Mouse (Mus musculus) forebrain, embryonic 13.5 days (tissue): ENCODE results near the gene Pop5. TPM values are rescaled to one million over a fixed set of nuclear protein-coding genes. Genes with fewer than 3 reads are reported as not detected.

Experiments used
- ATAC-seq: fragments of 200-750 bp; cut with Nextera tagmentation; 2 replicates; pipeline ENCODE4 v1.8.0; 2017
- H3K27ac ChIP-seq: fragments of 300-500 bp; sonication (generic); 2 replicates; pipeline ENCODE4 v1.5.1; 2015; ENCODE audit warnings: inconsistent platforms, mild to moderate bottlenecking, moderate library complexity
- H3K27me3 ChIP-seq: fragments of 300-500 bp; sonication (generic); 2 replicates; pipeline ENCODE4 v1.6.1; 2015; ENCODE audit warnings: mild to moderate bottlenecking, inconsistent platforms
- H3K36me3 ChIP-seq: fragments of 300-500 bp; sonication (generic); 2 replicates; pipeline ENCODE4 v1.6.1; 2015; ENCODE audit warnings: mild to moderate bottlenecking, inconsistent platforms; ENCODE audit not compliant: poor library complexity, severe bottlenecking
- H3K4me1 ChIP-seq: fragments of 300-500 bp; sonication (generic); 2 replicates; pipeline ENCODE4 v1.6.1; 2015; ENCODE audit warnings: inconsistent platforms
- H3K4me2 ChIP-seq: fragments of 300-500 bp; sonication (generic); 2 replicates; pipeline ENCODE4 v1.6.1; 2015; ENCODE audit warnings: inconsistent platforms, mild to moderate bottlenecking, moderate library complexity
- H3K4me3 ChIP-seq: fragments of 300-500 bp; sonication (generic); 2 replicates; pipeline ENCODE4 v1.5.1; 2015; ENCODE audit warnings: mild to moderate bottlenecking, inconsistent platforms
- H3K9ac ChIP-seq: fragments of 300-500 bp; sonication (generic); 2 replicates; pipeline ENCODE4 v1.6.1; 2015; ENCODE audit warnings: mild to moderate bottlenecking, inconsistent platforms
- H3K9me3 ChIP-seq: fragments of 300-500 bp; sonication (generic); replicated peaks from 2 replicates; pipeline ENCODE4 v1.6.1; 2016; ENCODE audit warnings: inconsistent platforms
- WGBS: fragments of 180-500 bp; shearing (Covaris S2); methylation state at CpG from one replicate; pipeline ENCODE4 v1.1.7; 2015; 5-methylcytosine and 5-hydroxymethylcytosine counted together
- polyA plus RNA-seq: library from polyadenylated mRNA; unstranded; fragments of >200 nt; fragmentation: Nextera tagmentation; extraction: Ambion mirVana; gene quantifications from 2 replicates; pipeline ENCODE4 v1.2.1, GENCODE M21; 2015

Pop5 gene
- polyA plus RNA-seq, 1 experiment from 2014 or later, result 112 TPM

- Histone ChIP-seq H3K4me1 (peaks cover 6% of the 10 kb centered on the region), H3K4me2 (no peak overlapping the region), H3K27me3 (no peaks in the 10 kb centered on the region), H3K9ac (no peak overlapping the region), H3K36me3 (peaks cover 49% of the 10 kb centered on the region), H3K27ac (no peak overlapping the region), H3K9me3 (no peaks in the 10 kb centered on the region), H3K4me3 (no peak overlapping the region)
- no peak for ATAC-seq
- 88% methylated on average over 3 of the region's 3 CpGs for WGBS
Observed at GRCm38 (mm10) chr5:115284735-115285134, 49.1 kb downstream of the Pop5 start.

DNA sequence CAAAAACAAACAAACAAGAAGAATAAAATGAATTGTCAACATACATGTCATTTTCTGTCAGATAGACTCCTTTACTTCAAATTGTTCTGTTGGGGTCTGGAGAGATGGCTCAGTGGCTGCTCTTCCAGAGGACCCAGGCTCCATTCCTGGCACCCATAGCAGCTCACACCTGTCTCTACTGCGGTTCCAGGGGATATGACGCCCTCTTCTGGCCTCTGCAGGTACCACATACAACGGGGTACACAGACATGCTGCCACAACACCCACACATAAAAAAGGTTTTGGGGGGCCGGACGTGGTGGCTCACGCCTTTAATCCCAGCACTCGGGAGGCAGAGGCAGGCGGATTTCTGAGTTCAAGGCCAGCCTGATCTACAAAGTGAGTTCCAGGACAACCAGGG is 58.5 kb downstream of the Pop5 start:
- 92% methylated on average over 8 of the region's 8 CpGs for WGBS

More for the DNA sequence above, 58.5 kb downstream of the Pop5 start:
- H3K9ac ChIP-seq, result no peak overlapping the region
- H3K27ac ChIP-seq, result no peak overlapping the region
- no peak overlapping the region for H3K4me3 ChIP-seq
- H3K4me2 ChIP-seq, result no peak overlapping the region
- peaks cover 20% of the 10 kb centered on the region for H3K4me1 ChIP-seq
- H3K36me3 ChIP-seq, result peaks cover 95% of the 10 kb centered on the region
- H3K27me3 ChIP-seq, result no peaks in the 10 kb centered on the region
- no peak for ATAC-seq
- no peaks in the 10 kb centered on the region for H3K9me3 ChIP-seq

Other genes starting within 250 kb of the Pop5 start
- 16.0 and 16.4 TPM in 2 replicates for gene Sppl3, start 224.7 kb upstream of the Pop5 start, polyA plus RNA-seq
- 38.4 and 40.9 TPM in 2 replicates for gene Gm10401, start 137.5 kb upstream of the Pop5 start, polyA plus RNA-seq
- gene Acads, start 116.5 kb upstream of the Pop5 start, polyA plus RNA-seq, result 27.7 and 28.6 TPM in 2 replicates
- gene Unc119b, start 100.9 kb upstream of the Pop5 start, polyA plus RNA-seq, result 44.8 and 49.9 TPM in 2 replicates
- gene Mlec, start 77.7 kb upstream of the Pop5 start, polyA plus RNA-seq, result 23.5 and 25.9 TPM in 2 replicates
- 5.7 and 12.6 TPM in 2 replicates for gene Cabp1, start 41.5 kb upstream of the Pop5 start, polyA plus RNA-seq
- 134 and 138 TPM in 2 replicates for gene Rnf10, start 37.1 kb downstream of the Pop5 start, polyA plus RNA-seq
- gene Coq5, start 43.8 kb downstream of the Pop5 start, polyA plus RNA-seq, result 53.7 and 54.0 TPM in 2 replicates
- gene Dynll1, start 65.2 kb downstream of the Pop5 start, polyA plus RNA-seq, result 1,571 and 1,757 TPM in 2 replicates
- 255 and 263 TPM in 2 replicates for gene Srsf9, start 91.3 kb downstream of the Pop5 start, polyA plus RNA-seq
- 31.8 and 34.1 TPM in 2 replicates for gene Gatc, start 105.3 kb downstream of the Pop5 start, polyA plus RNA-seq
- gene Triap1, start 105.4 kb downstream of the Pop5 start, polyA plus RNA-seq, result 58.6 and 64.3 TPM in 2 replicates
- gene Cox6a1, start 113.1 kb downstream of the Pop5 start, polyA plus RNA-seq, result 965 and 999 TPM in 2 replicates
- gene Msi1, start 193.8 kb downstream of the Pop5 start, polyA plus RNA-seq, result 99.0 and 107 TPM in 2 replicates
- gene Pla2g1b, start 230.4 kb downstream of the Pop5 start, polyA plus RNA-seq, result not detected in 2 replicates
- 24.7 TPM in 2 replicates for gene Sirt4, start 248.9 kb downstream of the Pop5 start, polyA plus RNA-seq